In the genomic region with DNA sequence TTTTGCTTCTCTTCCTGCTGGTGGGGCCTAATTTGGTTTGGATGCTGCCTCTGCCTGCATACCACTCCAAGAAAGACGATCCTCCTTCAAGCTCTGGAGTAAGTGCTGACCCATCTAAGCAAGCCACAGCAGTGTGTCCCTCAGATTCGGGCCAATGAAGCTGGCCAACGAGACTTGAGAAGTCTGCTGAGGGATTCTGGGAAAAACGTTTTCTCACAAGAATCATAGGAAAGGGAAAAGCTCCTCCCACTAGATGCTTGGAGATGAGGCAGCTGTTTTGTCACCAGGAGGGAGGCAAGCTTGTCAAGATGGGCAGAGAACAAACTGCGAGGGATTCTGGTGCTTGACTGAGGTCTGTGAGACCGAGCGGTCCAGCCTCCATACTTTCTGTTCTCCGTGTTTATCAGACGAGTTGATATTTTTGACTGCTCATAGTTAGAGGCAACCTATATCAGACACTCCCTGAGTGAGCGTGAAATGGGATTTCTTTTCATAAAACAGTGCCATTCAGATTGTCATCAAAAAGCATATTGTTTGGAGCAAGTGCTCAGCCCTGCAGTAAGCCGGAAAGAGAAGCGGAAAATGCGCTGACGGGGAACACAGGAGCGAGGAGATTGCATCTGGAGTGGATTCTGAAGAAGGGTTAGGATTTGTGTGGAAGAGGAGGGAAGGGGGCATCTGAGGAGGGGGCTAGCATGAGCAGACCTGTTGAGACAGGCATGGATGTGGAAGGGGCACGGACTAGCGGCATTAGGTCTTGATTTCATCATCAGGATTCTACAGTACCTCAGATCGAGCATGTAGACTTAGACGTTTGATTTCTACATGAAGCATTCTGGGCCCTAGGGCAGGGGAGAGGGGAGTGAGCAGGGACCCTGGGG, we compare ENCODE assay signal across 8 mouse cellular contexts. TPM values are rescaled to one million over a fixed set of nuclear protein-coding genes. Genes with fewer than 3 reads are reported as not detected.
DNase-seq lines count a peak whose midpoint lies in the region; ATAC-seq and TF ChIP-seq lines count a peak whose summit lies in the region.

No protein-coding gene starts in this region.

- H3K4me1 ChIP-seq in forebrain, embryonic 15.5 days, result peaks cover 86% of the 10 kb centered on the region
- peaks cover 37% of the 10 kb centered on the region for H3K4me1 ChIP-seq in forebrain, postnatal 0 days (ENCODE audit: insufficient read depth)
- H3K4me1 ChIP-seq in midbrain, embryonic 13.5 days (replicated peaks), result peaks cover 99% of the 10 kb centered on the region

- no peak overlapping the region for H3K9ac ChIP-seq in forebrain, embryonic 15.5 days (replicated peaks)
- no peak overlapping the region for H3K9ac ChIP-seq in forebrain, postnatal 0 days
- no peak overlapping the region for H3K9ac ChIP-seq in midbrain, embryonic 13.5 days (replicated peaks)

- no peaks in the 10 kb centered on the region for H3K27me3 ChIP-seq in forebrain, embryonic 15.5 days
- no peaks in the 10 kb centered on the region for H3K27me3 ChIP-seq in forebrain, postnatal 0 days (ENCODE audit: insufficient read depth, low read length)
- H3K27me3 ChIP-seq in midbrain, embryonic 13.5 days, result 0 out of 2 replicates have a peak, but pooled peaks cover 14% of the 10 kb centered on the region

- intact Hi-C loops in gastrocnemius, adult 2 months (cut with DNase I), result no loop called here
- intact Hi-C loops in heart, postnatal 36 days (cut with DNase I), result no loop called here

- H3K4me2 ChIP-seq in forebrain, embryonic 15.5 days (replicated peaks), result no peak overlapping the region
- H3K4me2 ChIP-seq in forebrain, postnatal 0 days (ENCODE audit: low read depth), result no peak overlapping the region
- peak overlapping the region; percentile 23 for H3K4me2 ChIP-seq in midbrain, embryonic 13.5 days (replicated peaks)

- 67% methylated on average over 19 of the region's 19 CpGs for WGBS in forebrain, embryonic 15.5 days
- WGBS in forebrain, postnatal 0 days, result 63% methylated on average over 19 of the region's 19 CpGs
- 40% methylated on average over 19 of the region's 19 CpGs for WGBS in midbrain, embryonic 13.5 days

- no peak for ATAC-seq in forebrain, embryonic 15.5 days (replicated peaks)
- no peak for ATAC-seq in forebrain, postnatal 0 days
- peak; percentile 44 for ATAC-seq in midbrain, embryonic 13.5 days
- ATAC-seq in activated CD4-positive, CD25-positive, alpha-beta regulatory T cell, adult 4 months, result no peak

- 0 out of 2 replicates have a peak overlapping the region, but pooled peaks have one; percentile 18 for H3K27ac ChIP-seq in forebrain, embryonic 15.5 days (replicated peaks)
- no peak overlapping the region for H3K27ac ChIP-seq in forebrain, postnatal 0 days (ENCODE audit: low read depth, low read length)
- peak overlapping the region; percentile 84 for H3K27ac ChIP-seq in gastrocnemius, adult 2 months
- no peak overlapping the region for H3K27ac ChIP-seq in midbrain, embryonic 13.5 days

- no peak for TF ChIP-seq CTCF in forebrain, postnatal 0 days (IDR thresholded peaks at IDR 0.05; ENCODE audit: low read depth)
- no peak for TF ChIP-seq CTCF in gastrocnemius, adult 2 months (IDR thresholded peaks at IDR 0.05)

- H3K36me3 ChIP-seq in forebrain, embryonic 15.5 days, result no peaks in the 10 kb centered on the region
- H3K36me3 ChIP-seq in forebrain, postnatal 0 days (ENCODE audit: insufficient read depth), result no peaks in the 10 kb centered on the region
- H3K36me3 ChIP-seq in midbrain, embryonic 13.5 days, result no peaks in the 10 kb centered on the region

- no peak for DNase-seq in forebrain, postnatal 0 days
- peak; percentile 79 for DNase-seq in gastrocnemius, adult 2 months
- DNase-seq in heart, postnatal 36 days, result peak; percentile 49
- no peak for DNase-seq in layer of hippocampus, postnatal 36 days
- DNase-seq in MN1 (ENCODE audit: low spot score), result no peak

- no peak overlapping the region for H3K4me3 ChIP-seq in forebrain, embryonic 15.5 days
- no peak overlapping the region for H3K4me3 ChIP-seq in forebrain, postnatal 0 days (ENCODE audit: low read depth, low read length)
- H3K4me3 ChIP-seq in gastrocnemius, adult 2 months, result peak overlapping the region; percentile 66
- H3K4me3 ChIP-seq in midbrain, embryonic 13.5 days (replicated peaks), result no peak overlapping the region

- no peaks in the 10 kb centered on the region for H3K9me3 ChIP-seq in forebrain, embryonic 15.5 days
- H3K9me3 ChIP-seq in forebrain, postnatal 0 days (ENCODE audit: low read length), result no peaks in the 10 kb centered on the region
- H3K9me3 ChIP-seq in midbrain, embryonic 13.5 days, result no peaks in the 10 kb centered on the region

RNA-seq across cellular contexts. Expression of a gene that starts 17.0 kb away (rescaled TPM):
- polyA plus RNA-seq in forebrain, embryonic 15.5 days (2015; fragmentation: Nextera tagmentation; extraction: Ambion mirVana), result 87.3 and 95.0 TPM in 2 replicates
- total RNA-seq in forebrain, postnatal 0 days (2014; rRNA removed), result 54.8 and 74.0 TPM in 2 replicates
- polyA plus RNA-seq in forebrain, postnatal 0 days (2015; fragmentation: Nextera tagmentation; extraction: Ambion mirVana), result 59.9 and 77.0 TPM in 2 replicates
- total RNA-seq in gastrocnemius, adult 2 months (2021), result 1 to 10 TPM; 3.0 to 3.2 TPM
- 10 to 100 TPM in 1 of 2 experiments, 1 to 10 TPM in 1; 9.9 to 13.2 TPM for total RNA-seq in heart, postnatal 36 days (2021)
- polyA plus RNA-seq in midbrain, embryonic 13.5 days (2015; fragmentation: Nextera tagmentation; extraction: Ambion mirVana), result 75.5 and 79.1 TPM in 2 replicates
- polyA plus RNA-seq in activated CD4-positive, CD25-positive, alpha-beta regulatory T cell, adult 4 months (2017; shearing (Covaris generic)), result 1 to 10 TPM in 1 of 2 experiments, under 1 TPM in 1; 0.86 to 1.6 TPM
- total RNA-seq in layer of hippocampus, postnatal 36 days (2021), result 10 to 100 TPM; 17.0 to 20.6 TPM

Comparison
In these comparisons a context has a peak if more than half of its experiments do, and no peak if none do; other contexts are left out.
1. H3K27ac ChIP-seq: peak in forebrain, embryonic 15.5 days (single experiment) and gastrocnemius, adult 2 months (single experiment); none in forebrain, postnatal 0 days (single experiment) and midbrain, embryonic 13.5 days (single experiment).
2. DNase-seq: peak in gastrocnemius, adult 2 months (single experiment) and heart, postnatal 36 days (2 of 2); none in forebrain, postnatal 0 days (single experiment), layer of hippocampus, postnatal 36 days (0 of 2) and MN1 (single experiment).